Mouse (Mus musculus): ENCODE results near the gene Glrx. TPM values are rescaled to one million over a fixed set of nuclear protein-coding genes. Genes with fewer than 3 reads are reported as not detected.
A peak's percentile ranks its signal among the peaks of the same experiment; 100 is the strongest.
"Not testable (repeated sequence)": the region's sequence is repeated elsewhere in the genome, so short reads cannot be mapped to it uniquely, and the experiment has no call there.

The Glrx gene
- polyA plus RNA-seq, 1 experiment from 2014 or later, result 30.8 TPM

DNA sequence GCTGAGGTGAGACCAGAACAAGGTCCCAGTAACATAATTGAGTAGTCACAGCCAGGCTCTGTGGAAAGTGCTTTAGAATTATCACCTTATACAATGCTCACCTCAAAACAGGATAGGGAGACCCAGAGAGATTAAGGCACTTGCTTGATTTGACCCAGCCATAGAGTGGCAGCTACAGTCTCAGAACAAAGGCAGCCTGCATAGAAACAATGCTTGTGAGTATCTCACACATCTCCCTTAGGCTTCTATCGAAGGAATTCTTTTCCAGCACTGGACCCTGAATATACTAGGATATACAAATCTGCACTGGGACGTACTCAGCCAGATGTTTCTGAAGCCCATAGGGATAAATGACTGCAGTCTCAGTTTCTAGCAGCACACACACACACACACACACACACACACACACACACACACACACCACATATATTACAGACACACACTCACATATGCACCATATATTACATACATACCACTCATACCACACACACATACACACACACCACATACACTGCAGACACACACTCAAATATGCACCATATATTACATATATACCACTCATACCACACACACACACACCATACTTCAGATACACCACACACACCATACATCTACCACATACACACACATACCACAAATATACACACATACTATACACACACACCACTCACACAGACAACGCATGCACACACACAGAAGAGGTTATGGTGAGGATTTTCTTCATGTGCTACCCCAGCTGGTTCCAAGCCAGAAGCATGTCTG, 20.5 kb upstream of the Glrx start:
- ATAC-seq (ENCODE audit: insufficient number of reproducible peaks, insufficient read depth, low FRiP score, low TSS enrichment, low read depth), result peak; percentile 56; the same call in 1 of the 2 replicates
- 75% methylated on average over 3 of the region's 3 CpGs for WGBS
- Histone ChIP-seq H3K27ac (no peak overlapping the region), H3K4me3 (no peak overlapping the region), H3K9ac (no peak overlapping the region), H3K27me3 (no peaks in the 10 kb centered on the region), H3K36me3 (no peaks in the 10 kb centered on the region), H3K9me3 (no peaks in the 10 kb centered on the region), H3K4me1 (no peaks in the 10 kb centered on the region), H3K4me2 (no peak overlapping the region)

DNA sequence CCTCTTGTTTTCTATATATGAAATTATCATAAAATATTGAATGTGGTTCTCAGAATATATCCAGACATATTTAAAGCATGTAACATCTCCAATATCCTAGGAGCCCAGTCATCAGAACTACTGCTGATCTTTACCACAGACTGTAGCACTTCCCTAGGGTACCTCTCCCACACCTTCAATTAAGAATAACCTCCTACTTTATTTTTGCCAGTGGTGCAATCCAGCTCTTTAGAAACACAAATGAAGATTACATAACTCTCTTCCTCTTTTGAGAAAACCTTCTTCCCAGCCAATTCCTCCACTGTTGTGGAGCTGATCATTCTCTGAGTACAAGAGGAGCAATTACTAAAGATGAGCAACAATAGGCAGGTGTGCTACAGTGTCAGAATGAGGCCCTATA, 19.8 kb upstream of the Glrx start:
- Histone ChIP-seq H3K27me3 (no peaks in the 10 kb centered on the region), H3K4me2 (no peak overlapping the region), H3K4me1 (no peaks in the 10 kb centered on the region)

DNA sequence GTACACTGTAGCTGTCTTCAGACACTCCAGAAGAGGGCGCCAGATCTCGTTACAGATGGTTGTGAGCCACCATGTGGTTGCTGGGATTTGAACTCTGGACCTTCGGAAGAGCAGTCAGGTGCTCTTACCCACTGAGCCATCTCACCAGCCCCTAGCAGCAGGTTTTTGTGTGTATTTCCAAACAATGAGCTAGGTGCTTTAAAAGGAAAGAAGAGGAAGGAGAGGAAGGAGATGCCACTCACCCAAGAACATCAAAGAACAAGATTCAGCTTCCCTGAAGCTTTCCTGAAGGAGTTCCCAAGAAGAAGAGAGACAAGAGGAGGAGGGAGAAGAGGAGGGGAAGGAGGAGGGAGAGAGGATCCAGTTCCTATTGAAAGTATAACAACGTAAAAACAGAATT, 17.3 kb upstream of the Glrx start:
- H3K4me2 ChIP-seq; H3K27ac ChIP-seq; ATAC-seq (ENCODE audit: insufficient number of reproducible peaks, insufficient read depth, low FRiP score, low TSS enrichment, low read depth); H3K36me3 ChIP-seq; H3K9ac ChIP-seq; H3K4me1 ChIP-seq; H3K9me3 ChIP-seq; H3K4me3 ChIP-seq; H3K27me3 ChIP-seq: not testable (repeated sequence)
- 81% methylated on average over 4 of the region's 4 CpGs for WGBS

More for the DNA sequence above, 19.8 kb upstream of the Glrx start:
- Histone ChIP-seq H3K36me3 (no peaks in the 10 kb centered on the region), H3K4me3 (no peak overlapping the region), H3K9ac (no peak overlapping the region), H3K27ac (no peak overlapping the region), H3K9me3 (no peaks in the 10 kb centered on the region)
- no peak for ATAC-seq (ENCODE audit: insufficient number of reproducible peaks, insufficient read depth, low FRiP score, low TSS enrichment, low read depth)

DNA sequence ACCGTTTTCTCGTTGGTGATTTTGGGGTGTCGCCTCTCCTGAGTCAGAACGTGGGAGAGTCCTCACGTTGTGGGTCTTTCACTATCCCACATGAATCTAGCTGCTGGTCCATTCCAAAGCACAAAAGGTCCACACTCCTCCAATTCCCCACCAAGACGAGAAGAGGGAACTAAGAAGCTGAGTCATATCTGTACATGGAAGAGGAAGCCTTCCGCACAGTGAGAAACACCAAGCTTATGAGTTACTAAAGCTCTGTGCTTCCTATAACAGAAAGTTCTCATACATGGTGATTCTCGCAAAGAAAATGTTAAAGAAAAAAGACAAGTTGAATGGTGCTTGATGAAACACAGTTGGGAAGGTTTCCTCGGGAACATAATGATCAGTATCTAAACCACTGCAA, 16.5 kb upstream of the Glrx start:
- no peak for ATAC-seq (ENCODE audit: insufficient number of reproducible peaks, insufficient read depth, low FRiP score, low TSS enrichment, low read depth)
- no peaks in the 10 kb centered on the region for H3K36me3 ChIP-seq
- no peak overlapping the region for H3K9ac ChIP-seq
- no peaks in the 10 kb centered on the region for H3K27me3 ChIP-seq
- WGBS, result 86% methylated on average over 9 of the region's 9 CpGs
- H3K4me2 ChIP-seq, result no peak overlapping the region
- no peak overlapping the region for H3K4me3 ChIP-seq
- H3K9me3 ChIP-seq, result no peaks in the 10 kb centered on the region
- H3K4me1 ChIP-seq, result no peaks in the 10 kb centered on the region
- no peak overlapping the region for H3K27ac ChIP-seq

DNA sequence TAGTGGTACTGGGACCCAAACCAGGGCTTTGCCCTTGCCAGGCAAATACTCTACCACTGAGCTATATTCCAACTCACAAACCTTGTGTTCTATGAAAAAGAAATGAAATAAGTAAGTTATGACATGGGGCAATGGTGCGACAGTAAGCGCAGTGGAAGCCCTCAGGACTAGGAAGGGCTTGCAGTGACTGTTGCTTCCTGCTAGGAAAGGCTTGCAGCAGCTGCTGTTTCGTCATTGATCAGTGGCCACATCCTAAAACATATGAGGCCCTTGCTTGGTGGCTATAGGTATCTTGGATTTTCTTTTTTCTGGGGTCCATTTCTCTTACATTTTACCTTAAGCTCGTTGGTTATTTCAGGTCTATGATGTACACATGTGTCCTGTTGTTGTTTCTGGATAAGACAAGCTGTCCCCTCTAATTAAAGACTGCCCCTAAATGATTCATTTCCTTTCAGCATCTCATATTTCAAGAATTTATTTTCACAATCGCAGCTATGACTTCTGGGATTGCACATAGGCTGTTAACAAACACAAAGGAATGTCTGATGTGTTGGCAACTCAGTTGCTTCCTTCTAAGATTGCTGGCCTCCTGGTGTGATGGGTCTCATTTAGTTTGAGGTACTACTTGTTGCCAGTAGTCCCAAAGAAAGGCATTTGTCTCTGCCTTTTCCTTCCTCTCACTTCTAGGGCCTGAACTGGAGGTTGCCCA, 14.9 kb upstream of the Glrx start:
- Histone ChIP-seq H3K27me3 (no peaks in the 10 kb centered on the region), H3K27ac (no peak overlapping the region), H3K4me2 (no peak overlapping the region), H3K9ac (no peak overlapping the region), H3K4me3 (no peak overlapping the region), H3K4me1 (no peaks in the 10 kb centered on the region), H3K9me3 (no peaks in the 10 kb centered on the region), H3K36me3 (no peaks in the 10 kb centered on the region)
- no peak for ATAC-seq (ENCODE audit: insufficient number of reproducible peaks, insufficient read depth, low FRiP score, low TSS enrichment, low read depth)
- 57% methylated on average over 5 of the region's 5 CpGs for WGBS

DNA sequence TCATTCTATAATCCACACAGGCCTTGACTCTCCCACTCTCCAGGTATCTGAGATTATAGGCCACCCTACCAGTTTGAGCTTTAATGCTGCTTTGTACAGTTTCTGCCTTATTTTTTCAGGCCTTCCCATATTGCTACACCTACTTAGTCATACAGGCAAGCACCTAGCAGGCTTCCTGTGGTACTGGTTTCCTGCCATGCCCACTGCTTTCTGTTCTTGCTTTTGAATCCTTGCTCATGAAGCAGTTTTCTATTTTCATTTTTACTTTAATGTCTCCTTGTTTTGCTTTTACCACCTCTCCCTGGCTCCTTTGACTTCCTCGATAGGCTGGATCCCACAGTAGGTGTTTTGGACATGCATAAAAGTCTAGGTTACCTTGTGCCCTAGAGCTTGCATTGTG, 14.3 kb upstream of the Glrx start:
- Histone ChIP-seq H3K9me3 (no peaks in the 10 kb centered on the region), H3K27me3 (no peaks in the 10 kb centered on the region), H3K4me3 (no peak overlapping the region), H3K4me2 (no peak overlapping the region), H3K27ac (no peak overlapping the region), H3K9ac (no peak overlapping the region), H3K36me3 (no peaks in the 10 kb centered on the region), H3K4me1 (no peaks in the 10 kb centered on the region)
- no peak for ATAC-seq (ENCODE audit: insufficient number of reproducible peaks, insufficient read depth, low FRiP score, low TSS enrichment, low read depth)
- 98% methylated on average over 1 of the region's 1 CpGs for WGBS

DNA sequence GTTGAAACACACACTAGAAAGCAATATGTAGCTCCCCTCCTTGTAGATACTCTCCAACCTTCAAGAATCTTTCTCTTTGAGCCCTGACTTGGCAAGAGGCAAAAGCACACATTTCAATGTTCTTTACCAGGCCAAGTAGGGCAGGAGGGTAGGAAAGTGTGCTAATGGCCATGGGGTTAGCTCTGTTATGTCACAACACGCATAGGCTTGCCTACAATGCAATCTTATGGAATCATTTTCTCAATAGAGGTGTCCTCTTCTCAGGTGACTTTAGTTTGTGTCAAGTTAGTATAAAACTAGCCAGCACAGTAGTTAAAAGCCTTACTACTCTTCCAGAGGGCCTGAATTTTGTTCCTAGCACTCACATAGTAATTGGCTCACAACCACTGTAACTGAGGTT, 9.0 kb upstream of the Glrx start:
- H3K4me3 ChIP-seq, result no peak overlapping the region
- H3K27ac ChIP-seq, result no peak overlapping the region
- H3K9me3 ChIP-seq, result no peaks in the 10 kb centered on the region
- no peak overlapping the region for H3K4me2 ChIP-seq
- no peak for ATAC-seq (ENCODE audit: insufficient number of reproducible peaks, insufficient read depth, low FRiP score, low TSS enrichment, low read depth)
- H3K27me3 ChIP-seq, result no peaks in the 10 kb centered on the region
- H3K9ac ChIP-seq, result no peak overlapping the region
- 88% methylated on average over 1 of the region's 1 CpGs for WGBS
- no peaks in the 10 kb centered on the region; the same call in 1 of the 2 replicates for H3K4me1 ChIP-seq
- H3K36me3 ChIP-seq, result no peaks in the 10 kb centered on the region

DNA sequence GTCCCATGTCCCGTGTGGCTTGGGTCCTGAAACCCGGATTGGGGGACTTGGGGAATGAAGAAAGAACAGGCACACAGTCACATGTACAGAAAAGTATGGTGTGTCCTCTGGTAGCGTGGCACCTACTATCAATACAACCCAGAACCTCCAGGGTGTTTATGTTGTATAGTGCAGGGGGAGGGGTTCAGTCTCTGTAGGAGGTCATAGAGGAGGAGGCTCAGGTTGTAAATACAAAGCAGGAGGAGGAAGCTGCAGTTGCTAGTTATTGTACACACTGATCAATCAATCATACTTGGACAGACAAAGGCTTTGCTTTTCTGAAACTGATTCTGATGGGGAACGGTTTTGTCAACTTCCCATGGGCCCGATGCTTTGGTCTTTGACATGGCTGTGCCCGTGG, 8.0 kb upstream of the Glrx start:
- Histone ChIP-seq H3K4me1 (no peaks in the 10 kb centered on the region; the same call in 1 of the 2 replicates), H3K9ac (no peak overlapping the region), H3K4me2 (no peak overlapping the region), H3K27me3 (no peaks in the 10 kb centered on the region), H3K27ac (no peak overlapping the region), H3K4me3 (no peak overlapping the region), H3K36me3 (no peaks in the 10 kb centered on the region), H3K9me3 (no peaks in the 10 kb centered on the region)
- no peak for ATAC-seq (ENCODE audit: insufficient number of reproducible peaks, insufficient read depth, low FRiP score, low TSS enrichment, low read depth)
- 85% methylated on average over 6 of the region's 6 CpGs for WGBS

DNA sequence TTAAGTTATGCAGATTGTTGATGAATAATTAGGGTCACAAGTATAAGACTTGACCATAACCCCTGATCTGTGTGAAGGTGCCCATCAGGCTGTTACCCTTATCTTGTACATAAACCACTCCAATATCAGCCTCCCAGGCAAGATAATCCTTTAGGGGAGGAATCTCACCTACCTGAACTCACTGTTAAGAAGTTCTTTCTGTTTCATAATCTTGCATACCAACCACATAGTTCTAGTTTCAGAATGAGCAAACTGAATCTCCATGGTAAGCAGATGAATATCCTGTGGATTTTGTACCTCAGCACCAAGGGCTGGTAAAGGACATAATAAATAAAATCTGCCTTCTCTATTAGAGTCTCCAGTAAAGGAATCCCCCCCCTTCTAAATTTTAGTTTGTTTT, 7.0 kb upstream of the Glrx start:
- no peaks in the 10 kb centered on the region for H3K27me3 ChIP-seq
- no peaks in the 10 kb centered on the region for H3K9me3 ChIP-seq
- no peak overlapping the region for H3K4me3 ChIP-seq
- no peak for ATAC-seq (ENCODE audit: insufficient number of reproducible peaks, insufficient read depth, low FRiP score, low TSS enrichment, low read depth)
- H3K27ac ChIP-seq, result no peak overlapping the region
- no peaks in the 10 kb centered on the region; the same call in 1 of the 2 replicates for H3K4me1 ChIP-seq
- H3K36me3 ChIP-seq, result no peaks in the 10 kb centered on the region
- no peak overlapping the region for H3K9ac ChIP-seq
- H3K4me2 ChIP-seq, result no peak overlapping the region

DNA sequence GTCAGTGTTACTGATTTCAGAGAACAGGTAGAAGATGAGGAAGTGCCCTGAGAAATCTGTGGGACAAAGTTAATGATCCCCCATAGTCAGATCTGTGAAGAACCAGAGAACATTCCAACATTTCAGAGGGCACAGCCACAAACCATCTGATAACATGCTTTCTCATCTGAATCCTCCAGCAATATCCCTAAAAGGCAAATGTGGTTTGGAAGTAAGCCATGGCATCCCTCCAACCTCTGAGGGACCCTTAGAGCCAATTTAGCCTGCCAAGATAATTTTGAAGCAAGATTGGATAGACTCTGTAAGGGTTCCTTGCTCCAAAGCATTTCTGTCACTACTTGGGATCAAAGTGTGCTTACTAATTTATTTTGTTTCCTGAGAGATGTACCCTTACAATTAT, 6.2 kb upstream of the Glrx start:
- Histone ChIP-seq H3K27ac (no peak overlapping the region), H3K27me3 (no peaks in the 10 kb centered on the region), H3K4me3 (no peak overlapping the region), H3K9ac (no peak overlapping the region), H3K4me1 (no peaks in the 10 kb centered on the region; the same call in 1 of the 2 replicates), H3K9me3 (no peaks in the 10 kb centered on the region), H3K4me2 (no peak overlapping the region), H3K36me3 (no peaks in the 10 kb centered on the region)
- ATAC-seq (ENCODE audit: insufficient number of reproducible peaks, insufficient read depth, low FRiP score, low TSS enrichment, low read depth), result no peak

DNA sequence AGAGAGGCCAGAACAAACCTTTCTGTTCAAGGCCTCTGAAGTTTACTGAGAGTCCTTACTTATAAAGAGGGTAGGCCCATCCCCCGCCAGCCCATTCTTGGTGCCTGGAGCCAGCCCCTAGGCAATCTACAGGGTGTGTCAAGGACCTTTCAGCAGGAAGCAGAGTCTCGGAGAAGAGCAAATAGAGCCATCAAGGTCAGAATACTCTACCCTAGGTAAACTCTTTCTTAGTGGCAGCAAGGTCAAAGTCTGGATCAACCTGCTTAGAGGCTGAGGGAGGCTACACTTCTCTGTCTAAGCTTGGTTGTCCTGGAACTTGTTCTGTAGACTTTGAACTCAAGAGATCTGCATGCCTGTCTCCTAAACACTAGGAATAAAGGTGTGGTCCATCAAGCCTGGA, 4.2 kb upstream of the Glrx start:
- no peak overlapping the region for H3K4me2 ChIP-seq
- 71% methylated on average over 2 of the region's 2 CpGs for WGBS
- ATAC-seq (ENCODE audit: insufficient number of reproducible peaks, insufficient read depth, low FRiP score, low TSS enrichment, low read depth), result no peak
- no peak overlapping the region for H3K9ac ChIP-seq
- no peaks in the 10 kb centered on the region for H3K36me3 ChIP-seq
- no peak overlapping the region for H3K4me3 ChIP-seq
- H3K27ac ChIP-seq, result no peak overlapping the region
- H3K27me3 ChIP-seq, result no peaks in the 10 kb centered on the region
- H3K9me3 ChIP-seq, result no peaks in the 10 kb centered on the region
- H3K4me1 ChIP-seq, result peaks cover 10% of the 10 kb centered on the region

DNA sequence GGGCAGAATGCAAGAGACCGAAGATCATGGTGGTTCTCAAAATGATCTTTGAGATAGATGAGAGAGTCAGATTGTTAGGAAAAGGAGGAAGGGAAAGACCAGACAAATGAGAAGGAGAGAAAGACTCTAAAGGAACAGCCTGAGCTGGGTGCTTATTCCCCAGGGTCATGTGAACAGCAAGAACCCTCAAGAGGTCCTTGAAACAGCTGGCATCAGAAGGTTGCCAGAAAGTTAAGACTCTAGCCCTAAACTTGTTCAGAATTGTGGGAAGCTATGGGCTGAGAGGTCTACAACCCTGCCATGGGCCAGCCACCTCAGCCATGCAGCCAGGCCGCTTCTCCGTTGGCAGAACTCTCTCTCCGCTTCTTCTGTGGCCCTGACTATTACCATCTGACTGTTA, 1.2 kb upstream of the Glrx start:
- 77% methylated on average over 4 of the region's 4 CpGs for WGBS
- H3K4me1 ChIP-seq, result peaks cover 22% of the 10 kb centered on the region
- no peak overlapping the region for H3K4me3 ChIP-seq
- H3K36me3 ChIP-seq, result no peaks in the 10 kb centered on the region
- no peak overlapping the region for H3K4me2 ChIP-seq
- no peaks in the 10 kb centered on the region for H3K9me3 ChIP-seq
- no peaks in the 10 kb centered on the region for H3K27me3 ChIP-seq
- ATAC-seq (ENCODE audit: insufficient number of reproducible peaks, insufficient read depth, low FRiP score, low TSS enrichment, low read depth), result no peak
- no peak overlapping the region for H3K27ac ChIP-seq
- no peak overlapping the region for H3K9ac ChIP-seq
